Mouse (Mus musculus): ENCODE results near the gene Dynlt1b. TPM values are rescaled to one million over a fixed set of nuclear protein-coding genes. Genes with fewer than 3 reads are reported as not detected.
A peak's percentile ranks its signal among the peaks of the same experiment; 100 is the strongest.
"Not testable (repeated sequence)": the region's sequence is repeated elsewhere in the genome, so short reads cannot be mapped to it uniquely, and the experiment has no call there.

Gene Dynlt1b
- polyA plus RNA-seq (2012; rRNA removed), result 163 and 247 TPM in 2 replicates

DNA sequence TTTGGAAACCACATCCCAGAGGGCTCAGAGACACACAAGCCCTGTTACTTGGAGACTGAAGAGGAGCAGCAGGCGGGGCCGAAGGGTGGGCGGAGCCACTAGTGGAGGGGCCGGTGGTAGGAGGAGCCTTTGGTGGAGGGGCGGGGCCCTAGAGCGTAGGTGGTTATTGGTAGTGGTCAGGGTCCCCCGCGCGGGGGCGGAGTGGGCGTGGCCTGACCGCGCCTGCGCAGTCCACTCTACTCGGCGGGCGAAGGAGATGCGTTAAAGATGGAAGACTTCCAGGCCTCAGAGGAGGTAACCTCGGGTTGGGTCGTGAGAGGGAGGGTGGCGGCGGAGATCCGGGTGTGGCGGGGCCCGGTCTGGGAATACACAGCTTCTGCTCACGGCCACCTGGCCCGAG, at the start of gene Dynlt1b:
Dynlt1b (plus strand) TSS at position 168 of the 400 bp plus-strand sequence.
- H3K4me1 ChIP-seq (ENCODE audit: control insufficient read depth, insufficient read depth, low read length), result not testable (repeated sequence)
- under 1% methylated on average over 27 of the region's 27 CpGs for WGBS
- TF ChIP-seq POLR2A (IDR thresholded peaks at IDR 0.05; ENCODE audit: borderline replicate concordance, extremely low read depth, low read depth, low read length), result peak; percentile 90; the same call in 1 of the 2 replicates
- H3K4me3 ChIP-seq (replicated peaks; ENCODE audit: extremely low read depth, low read depth, low read length), result peak within 1 kb of the TSS; percentile 48
- peak; percentile 100 for DNase-seq

DNA sequence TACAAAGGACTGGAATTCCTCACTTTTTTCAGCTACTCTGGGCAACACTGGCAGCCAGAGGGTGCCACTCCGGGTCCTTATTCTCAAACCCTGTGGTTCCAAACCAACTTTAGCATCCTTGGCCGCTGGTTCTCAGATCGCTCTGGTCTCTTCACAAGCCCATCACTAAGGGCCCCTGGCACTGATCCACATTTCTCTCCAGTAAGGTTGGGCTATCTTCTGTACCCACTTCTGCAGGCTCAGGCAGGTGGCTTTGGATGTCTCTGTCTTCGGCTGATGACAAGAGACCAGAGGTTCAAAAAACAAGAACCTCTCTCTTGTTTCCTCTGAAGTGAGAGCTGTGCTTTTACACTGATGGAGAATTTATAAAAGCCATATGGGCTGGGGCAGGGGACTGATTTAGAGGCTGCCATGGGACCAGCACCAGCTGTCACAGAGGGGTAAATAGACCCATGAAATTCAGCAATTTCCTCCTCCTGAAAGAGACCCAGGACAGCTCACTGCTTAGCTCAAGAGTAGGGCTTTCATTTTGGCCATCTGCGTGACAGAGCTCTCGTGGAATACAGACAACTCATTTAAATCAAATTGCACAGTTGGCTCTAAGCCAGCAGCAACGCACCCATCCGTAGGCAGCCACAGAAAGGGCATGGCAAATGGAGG, 49.6 kb upstream of the Dynlt1b start:
- not testable (repeated sequence) for H3K4me3 ChIP-seq (replicated peaks; ENCODE audit: extremely low read depth, low read depth, low read length); DNase-seq; H3K4me1 ChIP-seq (ENCODE audit: control insufficient read depth, insufficient read depth, low read length)
- 80% methylated on average over 1 of the region's 8 CpGs for WGBS

GRCm38 (mm10) chr17:6381071-6381682, 48.7 kb upstream of the Dynlt1b start:
- DNase-seq; H3K4me1 ChIP-seq (ENCODE audit: control insufficient read depth, insufficient read depth, low read length): not testable (repeated sequence)
- no CpG with 5 or more reads among the region's 8 CpGs for WGBS

DNA sequence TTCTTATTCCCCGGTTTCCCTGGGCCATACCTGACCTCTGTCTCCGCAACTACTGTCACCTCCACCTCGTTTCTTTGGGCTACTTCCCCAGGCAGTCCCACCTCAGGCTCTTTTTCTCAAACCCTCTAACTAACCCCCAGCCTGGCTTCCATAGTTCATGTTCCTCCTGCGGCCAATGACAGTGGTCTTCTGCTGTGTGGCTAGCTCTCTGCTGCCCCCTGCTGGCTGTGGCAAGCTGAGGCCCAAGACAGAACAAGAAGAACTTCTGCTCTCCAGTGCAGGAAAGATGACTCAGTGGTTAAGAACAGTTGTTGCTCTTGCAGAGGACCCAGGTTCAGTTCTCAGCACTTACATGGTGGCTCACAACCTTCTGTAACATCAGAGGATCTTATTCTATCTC, 43.0 kb upstream of the Dynlt1b start:
- H3K4me3 ChIP-seq (replicated peaks; ENCODE audit: extremely low read depth, low read depth, low read length); DNase-seq; H3K4me1 ChIP-seq (ENCODE audit: control insufficient read depth, insufficient read depth, low read length): not testable (repeated sequence)
- no CpG with 5 or more reads among the region's 4 CpGs for WGBS

More at GRCm38 (mm10) chr17:6381071-6381682, 48.7 kb upstream of the Dynlt1b start:
- H3K4me3 ChIP-seq (replicated peaks; ENCODE audit: extremely low read depth, low read depth, low read length), result not testable (repeated sequence)

DNA sequence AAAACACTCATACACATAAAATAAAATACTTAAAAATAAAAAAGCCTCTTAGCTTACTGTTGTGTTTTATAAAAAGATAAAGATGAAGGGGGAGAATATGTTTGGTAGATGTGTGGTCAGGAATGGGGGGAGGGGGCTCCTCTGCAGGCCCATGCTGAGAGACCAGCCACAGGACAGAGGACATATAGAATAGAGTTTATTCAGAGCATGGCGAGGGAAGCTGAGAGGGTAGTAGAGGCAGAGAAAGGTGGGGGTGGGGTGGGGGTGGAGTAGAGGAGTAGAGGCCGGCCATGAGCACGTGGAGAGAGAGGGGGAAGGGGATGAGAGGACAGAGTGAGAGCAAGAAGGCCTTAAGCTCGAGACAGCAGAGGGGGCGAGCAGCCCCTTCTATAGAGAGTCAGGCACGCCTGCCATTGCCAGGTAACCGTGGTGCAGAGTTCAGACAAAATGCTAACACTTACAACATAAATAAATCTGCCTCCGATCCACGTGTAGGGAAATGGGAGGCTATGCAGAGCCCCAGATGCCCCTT, 42.5 kb upstream of the Dynlt1b start:
- no CpG with 5 or more reads among the region's 9 CpGs for WGBS
- not testable (repeated sequence) for DNase-seq; H3K4me1 ChIP-seq (ENCODE audit: control insufficient read depth, insufficient read depth, low read length); H3K4me3 ChIP-seq (replicated peaks; ENCODE audit: extremely low read depth, low read depth, low read length)

DNA sequence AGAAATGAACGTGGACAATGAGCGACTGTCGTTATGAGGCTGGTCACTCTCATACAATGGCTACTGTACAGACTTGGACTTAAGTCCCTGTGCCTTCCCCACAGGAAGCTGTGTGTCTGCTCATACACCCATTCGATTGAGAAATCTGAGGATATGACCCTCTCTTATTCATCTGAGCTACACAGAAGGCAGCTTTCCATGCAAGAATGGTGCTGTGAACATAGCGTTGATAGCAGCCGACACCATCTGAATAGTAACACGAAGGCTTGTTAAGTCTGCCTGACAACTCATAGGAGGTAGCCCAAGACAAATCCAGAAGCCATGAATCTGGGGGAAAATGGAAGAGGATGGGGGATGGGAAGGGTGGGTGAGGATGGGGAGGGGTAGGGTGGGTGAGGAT, 40.4 kb upstream of the Dynlt1b start:
- DNase-seq; H3K4me1 ChIP-seq (ENCODE audit: control insufficient read depth, insufficient read depth, low read length); H3K4me3 ChIP-seq (replicated peaks; ENCODE audit: extremely low read depth, low read depth, low read length): not testable (repeated sequence)
- 61% methylated on average over 5 of the region's 7 CpGs for WGBS

DNA sequence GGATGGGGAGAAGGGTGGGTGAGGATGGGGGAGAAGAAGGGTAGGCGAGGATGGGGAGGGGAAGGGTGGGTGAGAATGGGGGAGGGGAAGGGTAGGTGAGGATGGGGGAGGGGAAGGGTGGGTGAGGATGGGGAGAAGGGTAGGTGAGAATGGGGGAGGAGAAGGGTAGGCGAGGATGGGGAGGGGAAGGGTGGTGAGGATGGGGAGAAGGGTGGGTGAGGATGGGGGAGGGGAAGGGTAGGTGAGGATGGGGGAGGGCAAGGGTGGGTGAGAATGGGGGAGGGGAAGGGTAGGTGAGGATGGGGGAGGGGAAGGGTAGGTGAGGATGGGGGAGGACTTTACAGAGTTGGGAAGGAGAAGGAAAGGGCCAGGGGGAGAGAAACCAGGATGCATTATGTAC, 39.2 kb upstream of the Dynlt1b start:
- not testable (repeated sequence) for H3K4me1 ChIP-seq (ENCODE audit: control insufficient read depth, insufficient read depth, low read length); H3K4me3 ChIP-seq (replicated peaks; ENCODE audit: extremely low read depth, low read depth, low read length); DNase-seq
- 96% methylated on average over 2 of the region's 2 CpGs for WGBS

GRCm38 (mm10) chr17:6391736-6392135, 38.2 kb upstream of the Dynlt1b start:
- H3K4me3 ChIP-seq (replicated peaks; ENCODE audit: extremely low read depth, low read depth, low read length), result not testable (repeated sequence)
- WGBS, result 79% methylated on average over 5 of the region's 6 CpGs

DNA sequence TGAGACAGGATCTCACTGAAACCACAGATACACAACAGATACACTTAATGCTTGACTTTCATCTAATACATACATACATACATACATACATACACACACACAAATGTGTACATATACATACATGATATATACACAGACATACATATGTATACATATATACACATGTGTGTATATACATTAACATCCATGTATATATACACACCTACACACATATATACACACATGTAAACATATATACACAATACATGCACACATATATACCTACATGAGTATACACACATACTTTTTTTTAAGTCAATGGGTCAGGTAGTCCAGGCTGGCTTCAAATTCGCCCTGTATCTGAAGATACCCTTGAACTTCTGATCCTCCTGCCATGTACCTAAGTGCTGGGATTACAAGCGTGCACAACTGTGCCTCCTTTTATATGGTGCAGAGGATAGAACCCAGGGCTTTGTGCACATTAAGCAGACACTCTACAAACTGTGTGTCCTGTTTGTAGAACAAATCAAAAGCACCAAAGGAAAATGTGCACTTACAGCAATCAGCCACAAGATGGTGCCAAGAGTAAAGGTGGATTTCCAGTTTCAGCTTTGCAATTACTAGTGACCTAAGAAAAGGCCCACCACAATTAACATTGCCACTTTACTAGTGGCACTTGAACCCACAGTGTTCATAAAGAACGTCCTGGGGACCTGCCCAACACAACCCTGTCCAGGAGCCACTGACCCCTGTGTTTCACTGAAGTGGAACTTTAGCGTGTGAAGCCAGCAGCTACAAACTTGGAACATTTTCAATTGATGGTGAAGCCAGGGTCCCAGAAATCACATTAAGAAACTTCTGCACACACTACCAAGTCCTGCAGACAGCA, 37.2 kb upstream of the Dynlt1b start:
- H3K4me1 ChIP-seq (ENCODE audit: control insufficient read depth, insufficient read depth, low read length); DNase-seq: not testable (repeated sequence)
- WGBS, result no CpG with 5 or more reads among the region's 4 CpGs

More at GRCm38 (mm10) chr17:6391736-6392135, 38.2 kb upstream of the Dynlt1b start:
- DNase-seq; H3K4me1 ChIP-seq (ENCODE audit: control insufficient read depth, insufficient read depth, low read length): not testable (repeated sequence)

DNA sequence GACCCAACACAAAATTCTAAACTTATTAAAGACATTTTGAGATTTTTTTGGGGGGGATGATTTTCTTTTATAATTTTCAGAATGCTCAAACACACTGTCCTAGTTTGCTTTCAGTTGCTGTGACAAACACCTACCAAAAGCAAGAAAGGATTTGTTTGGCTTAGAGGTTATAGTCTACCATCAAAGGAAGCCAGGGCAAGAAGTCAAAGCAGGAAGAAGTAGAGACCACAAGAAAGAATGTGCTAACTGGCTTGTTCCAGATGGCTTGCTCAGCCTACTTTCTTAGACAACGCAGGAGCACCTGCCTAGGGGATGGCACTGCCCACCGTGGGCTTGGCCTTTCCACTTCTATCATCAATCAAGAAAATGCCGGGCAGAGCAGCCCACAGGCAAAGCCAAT, 31.8 kb upstream of the Dynlt1b start:
- WGBS, result 57% methylated on average over 1 of the region's 3 CpGs
- H3K4me3 ChIP-seq (replicated peaks; ENCODE audit: extremely low read depth, low read depth, low read length); H3K4me1 ChIP-seq (ENCODE audit: control insufficient read depth, insufficient read depth, low read length); DNase-seq: not testable (repeated sequence)

More for the DNA sequence above, 37.2 kb upstream of the Dynlt1b start:
- H3K4me3 ChIP-seq (replicated peaks; ENCODE audit: extremely low read depth, low read depth, low read length), result not testable (repeated sequence)

- DNase-seq, result peak; percentile 17
- not testable (repeated sequence) for H3K4me3 ChIP-seq (replicated peaks; ENCODE audit: extremely low read depth, low read depth, low read length); H3K4me1 ChIP-seq (ENCODE audit: control insufficient read depth, insufficient read depth, low read length)
- WGBS, result 39% methylated on average over 7 of the region's 7 CpGs
Measured at GRCm38 (mm10) chr17:6398816-6399215, 31.1 kb upstream of the Dynlt1b start.

DNA sequence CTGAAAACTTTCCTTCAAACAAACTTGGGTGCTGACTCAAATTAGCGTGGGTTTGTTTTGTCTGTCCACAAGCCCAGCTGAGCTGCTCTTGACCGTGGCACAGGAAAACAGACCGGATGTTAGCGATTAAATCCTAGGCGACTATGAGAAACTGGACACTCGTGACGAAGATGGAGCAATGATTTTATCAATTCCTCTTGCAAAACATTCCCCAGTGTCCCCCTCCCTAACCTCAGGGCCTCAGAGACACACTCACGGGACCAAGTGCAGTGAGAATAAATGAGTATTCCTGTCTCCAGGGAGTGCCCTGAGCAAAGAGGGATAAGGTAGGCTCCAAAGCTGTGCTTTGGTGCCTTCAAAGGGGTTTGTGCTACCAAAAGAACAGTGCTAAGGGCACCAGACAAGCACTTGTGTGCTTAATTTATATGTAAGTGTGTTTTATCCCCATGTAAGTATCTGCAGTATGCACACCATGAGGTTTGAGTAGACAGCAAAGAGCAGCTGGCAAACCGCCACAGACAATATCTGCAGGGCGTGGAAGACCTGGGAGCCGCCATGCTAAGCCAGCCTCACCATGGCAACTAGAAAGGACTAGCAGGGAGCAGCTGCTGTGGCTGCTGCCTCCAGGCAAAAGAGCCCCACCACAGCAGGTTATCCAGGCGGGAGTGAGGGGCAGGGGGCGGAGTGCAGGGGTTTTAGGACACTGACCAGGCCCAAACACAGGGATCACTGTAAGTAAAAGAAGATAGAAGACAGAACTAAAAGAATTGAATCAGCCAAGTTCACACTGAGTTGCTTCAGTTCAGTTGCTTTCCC, 30.4 kb upstream of the Dynlt1b start:
- WGBS, result 29% methylated on average over 8 of the region's 13 CpGs
- not testable (repeated sequence) for H3K4me1 ChIP-seq (ENCODE audit: control insufficient read depth, insufficient read depth, low read length); H3K4me3 ChIP-seq (replicated peaks; ENCODE audit: extremely low read depth, low read depth, low read length); DNase-seq

DNA sequence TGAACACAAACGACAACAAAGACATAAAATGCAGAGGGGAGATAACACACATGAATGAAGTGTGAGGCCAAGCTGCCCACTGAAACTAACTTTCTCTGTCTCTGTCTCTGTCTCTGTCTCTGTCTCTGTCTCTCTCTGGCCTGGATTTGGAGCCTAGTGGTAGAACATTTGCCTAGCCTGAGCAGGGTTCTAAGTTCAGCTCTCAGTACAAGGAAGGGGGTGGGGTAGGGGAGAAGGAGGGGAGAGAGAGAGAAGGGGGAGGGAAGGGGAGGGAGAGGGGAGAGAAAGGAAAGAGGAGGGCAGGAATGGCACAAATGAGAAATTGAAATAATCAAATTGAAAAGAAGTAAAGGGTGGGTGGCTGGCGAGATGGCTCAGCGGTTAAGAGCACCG, 29.8 kb upstream of the Dynlt1b start:
- not testable (repeated sequence) for DNase-seq; H3K4me1 ChIP-seq (ENCODE audit: control insufficient read depth, insufficient read depth, low read length); H3K4me3 ChIP-seq (replicated peaks; ENCODE audit: extremely low read depth, low read depth, low read length)
- WGBS, result 78% methylated on average over 4 of the region's 4 CpGs

DNA sequence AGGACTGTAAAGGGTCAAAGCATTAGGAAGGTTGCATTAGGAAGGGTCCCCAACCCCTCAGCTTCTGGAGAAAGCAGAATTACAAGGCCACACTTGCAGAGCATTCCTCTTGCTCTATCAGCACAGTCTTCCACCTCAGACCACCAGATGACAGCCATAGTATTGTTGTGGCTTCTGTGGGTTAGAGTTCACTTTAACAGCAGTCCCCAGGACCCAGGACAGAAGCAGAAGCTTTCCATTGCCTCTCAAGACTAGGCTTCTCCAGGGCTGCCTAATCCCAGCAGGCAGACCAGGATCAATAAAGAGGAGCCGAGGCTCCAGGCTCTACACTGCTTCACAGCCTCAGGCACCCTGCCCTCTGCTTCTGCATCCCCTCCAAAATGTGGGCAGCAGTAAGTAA, 25.4 kb upstream of the Dynlt1b start:
- H3K4me1 ChIP-seq (ENCODE audit: control insufficient read depth, insufficient read depth, low read length); H3K4me3 ChIP-seq (replicated peaks; ENCODE audit: extremely low read depth, low read depth, low read length); DNase-seq: not testable (repeated sequence)
- WGBS, result 63% methylated on average over 1 of the region's 1 CpGs

Measured in lung, adult 2 months (tissue).